Mouse (Mus musculus): ENCODE data around the gene Dnajb4. TPM values are rescaled to one million over a fixed set of nuclear protein-coding genes. Genes with fewer than 3 reads are reported as not detected.
A peak's percentile ranks its signal among the peaks of the same experiment; 100 is the strongest.
"Not testable (repeated sequence)": the region's sequence is repeated elsewhere in the genome, so short reads cannot be mapped to it uniquely, and the experiment has no call there.

The Dnajb4 gene
- polyA plus RNA-seq, 1 experiment: 5.3 TPM

- H3K9me3 ChIP-seq: no peaks in the 10 kb centered on the region
- no peaks in the 10 kb centered on the region for H3K36me3 ChIP-seq (replicated peaks; ENCODE audit: low read length)
- peak overlapping the region; percentile 47 for H3K4me3 ChIP-seq (replicated peaks)
- TF ChIP-seq FLI1 (IDR thresholded peaks at IDR 0.05; ENCODE audit: low read length) (no peak), GATA1 (IDR thresholded peaks at IDR 0.05; ENCODE audit: borderline replicate concordance, low read length) (no peak)
- H3K27me3 ChIP-seq (replicated peaks): no peaks in the 10 kb centered on the region
- peaks cover 92% of the 10 kb centered on the region for H3K4me1 ChIP-seq
Measured at GRCm38 (mm10) chr3:152152483-152152804, 57.7 kb downstream of the Dnajb4 start.

- peaks cover 94% of the 10 kb centered on the region for H3K4me1 ChIP-seq
- no peaks in the 10 kb centered on the region for H3K36me3 ChIP-seq (replicated peaks; ENCODE audit: low read length)
- TF ChIP-seq GATA1 (IDR thresholded peaks at IDR 0.05; ENCODE audit: borderline replicate concordance, low read length) (no peak), FLI1 (IDR thresholded peaks at IDR 0.05; ENCODE audit: low read length) (no peak)
- no peaks in the 10 kb centered on the region for H3K27me3 ChIP-seq (replicated peaks)
- no peaks in the 10 kb centered on the region for H3K9me3 ChIP-seq
- H3K4me3 ChIP-seq (replicated peaks): peak overlapping the region; percentile 85
Measured at GRCm38 (mm10) chr3:152151725-152152482, 58.2 kb downstream of the Dnajb4 start.

GRCm38 (mm10) chr3:152149863-152150262 is 60.2 kb downstream of the Dnajb4 start:
- Histone ChIP-seq H3K4me1 (peaks cover 98% of the 10 kb centered on the region), H3K9me3 (no peaks in the 10 kb centered on the region), H3K36me3 (replicated peaks; ENCODE audit: low read length) (no peaks in the 10 kb centered on the region), H3K27me3 (replicated peaks) (no peaks in the 10 kb centered on the region), H3K4me3 (replicated peaks) (peak overlapping the region; percentile 64)
- TF ChIP-seq GATA1 (IDR thresholded peaks at IDR 0.05; ENCODE audit: borderline replicate concordance, low read length) (no peak), FLI1 (IDR thresholded peaks at IDR 0.05; ENCODE audit: low read length) (no peak)

GRCm38 (mm10) chr3:152149449-152149848 is 60.7 kb downstream of the Dnajb4 start:
- H3K4me1 ChIP-seq: peaks cover 99% of the 10 kb centered on the region
- H3K9me3 ChIP-seq: no peaks in the 10 kb centered on the region
- H3K4me3 ChIP-seq (replicated peaks): peak overlapping the region; percentile 64
- H3K27me3 ChIP-seq (replicated peaks): no peaks in the 10 kb centered on the region
- no peak for TF ChIP-seq GATA1 (IDR thresholded peaks at IDR 0.05; ENCODE audit: borderline replicate concordance, low read length)
- TF ChIP-seq FLI1 (IDR thresholded peaks at IDR 0.05; ENCODE audit: low read length): no peak
- H3K36me3 ChIP-seq (replicated peaks; ENCODE audit: low read length): no peaks in the 10 kb centered on the region

GRCm38 (mm10) chr3:152147085-152147831 is 62.8 kb downstream of the Dnajb4 start:
- Histone ChIP-seq H3K9me3 (no peaks in the 10 kb centered on the region), H3K36me3 (replicated peaks; ENCODE audit: low read length) (no peaks in the 10 kb centered on the region), H3K4me3 (replicated peaks) (no peak overlapping the region), H3K4me1 (peaks cover 97% of the 10 kb centered on the region), H3K27me3 (replicated peaks) (no peaks in the 10 kb centered on the region)
- TF ChIP-seq FLI1 (IDR thresholded peaks at IDR 0.05; ENCODE audit: low read length) (no peak), GATA1 (IDR thresholded peaks at IDR 0.05; ENCODE audit: borderline replicate concordance, low read length) (no peak)

GRCm38 (mm10) chr3:152145186-152145585 is 64.9 kb downstream of the Dnajb4 start:
- peak overlapping the region; percentile 21 for H3K4me3 ChIP-seq (replicated peaks)
- no peaks in the 10 kb centered on the region for H3K36me3 ChIP-seq (replicated peaks; ENCODE audit: low read length)
- TF ChIP-seq GATA1 (IDR thresholded peaks at IDR 0.05; ENCODE audit: borderline replicate concordance, low read length) (no peak), FLI1 (IDR thresholded peaks at IDR 0.05; ENCODE audit: low read length) (no peak)
- H3K27me3 ChIP-seq (replicated peaks): no peaks in the 10 kb centered on the region
- H3K4me1 ChIP-seq: peaks cover 85% of the 10 kb centered on the region
- H3K9me3 ChIP-seq: no peaks in the 10 kb centered on the region

GRCm38 (mm10) chr3:152142989-152143695 is 67.0 kb downstream of the Dnajb4 start:
- Histone ChIP-seq H3K36me3 (replicated peaks; ENCODE audit: low read length) (no peaks in the 10 kb centered on the region), H3K9me3 (no peaks in the 10 kb centered on the region), H3K27me3 (replicated peaks) (no peaks in the 10 kb centered on the region), H3K4me1 (peaks cover 76% of the 10 kb centered on the region), H3K4me3 (replicated peaks) (no peak overlapping the region)
- TF ChIP-seq FLI1 (IDR thresholded peaks at IDR 0.05; ENCODE audit: low read length): no peak
- TF ChIP-seq GATA1 (IDR thresholded peaks at IDR 0.05; ENCODE audit: borderline replicate concordance, low read length): no peak

GRCm38 (mm10) chr3:152142146-152142545 is 68.0 kb downstream of the Dnajb4 start:
- Histone ChIP-seq H3K9me3 (no peaks in the 10 kb centered on the region), H3K4me1 (peaks cover 66% of the 10 kb centered on the region), H3K4me3 (replicated peaks) (no peak overlapping the region), H3K27me3 (replicated peaks) (no peaks in the 10 kb centered on the region), H3K36me3 (replicated peaks; ENCODE audit: low read length) (no peaks in the 10 kb centered on the region)
- TF ChIP-seq GATA1 (IDR thresholded peaks at IDR 0.05; ENCODE audit: borderline replicate concordance, low read length) (no peak), FLI1 (IDR thresholded peaks at IDR 0.05; ENCODE audit: low read length) (no peak)

GRCm38 (mm10) chr3:152139308-152139707 is 70.8 kb downstream of the Dnajb4 start:
- not testable (repeated sequence) for H3K4me3 ChIP-seq (replicated peaks); H3K27me3 ChIP-seq (replicated peaks); H3K9me3 ChIP-seq; H3K36me3 ChIP-seq (replicated peaks; ENCODE audit: low read length)
- peaks cover 37% of the 10 kb centered on the region for H3K4me1 ChIP-seq

- not testable (repeated sequence) for H3K27me3 ChIP-seq (replicated peaks); H3K4me3 ChIP-seq (replicated peaks)
Measured at GRCm38 (mm10) chr3:152136106-152136505, 74.0 kb downstream of the Dnajb4 start.

More at GRCm38 (mm10) chr3:152136106-152136505, 74.0 kb downstream of the Dnajb4 start:
- not testable (repeated sequence) for H3K36me3 ChIP-seq (replicated peaks; ENCODE audit: low read length); H3K9me3 ChIP-seq
- H3K4me1 ChIP-seq: peaks cover 28% of the 10 kb centered on the region

All from megakaryocyte, embryonic 14.5 days (primary cell).